Mouse (Mus musculus): ENCODE data around the gene Actbl2.
A peak's percentile ranks its signal among the peaks of the same experiment; 100 is the strongest.

Actbl2 gene

DNA sequence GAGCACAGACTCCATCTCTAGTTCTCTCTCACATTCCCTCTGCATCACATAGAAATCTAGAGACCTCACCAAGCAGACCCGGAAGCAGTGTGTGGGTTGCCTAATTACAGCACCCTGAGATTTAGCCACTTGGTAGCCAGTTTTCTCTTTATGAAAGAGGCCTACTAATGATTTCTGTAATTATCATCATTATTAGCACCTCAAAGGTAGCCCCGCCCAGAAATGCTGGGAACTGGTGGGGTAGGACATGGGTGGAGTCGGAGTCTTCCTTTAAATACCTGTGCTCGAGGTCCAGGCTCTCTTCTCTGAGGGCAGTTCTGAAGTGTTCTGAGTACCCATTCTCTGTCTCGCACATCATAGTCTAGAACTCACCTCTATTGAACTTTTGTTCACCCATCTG lies at the start of gene Actbl2:
Gene Actbl2 (plus strand): TSS at position 301 of the 400 bp plus-strand sequence.
- DNase-seq, result no peak

DNA sequence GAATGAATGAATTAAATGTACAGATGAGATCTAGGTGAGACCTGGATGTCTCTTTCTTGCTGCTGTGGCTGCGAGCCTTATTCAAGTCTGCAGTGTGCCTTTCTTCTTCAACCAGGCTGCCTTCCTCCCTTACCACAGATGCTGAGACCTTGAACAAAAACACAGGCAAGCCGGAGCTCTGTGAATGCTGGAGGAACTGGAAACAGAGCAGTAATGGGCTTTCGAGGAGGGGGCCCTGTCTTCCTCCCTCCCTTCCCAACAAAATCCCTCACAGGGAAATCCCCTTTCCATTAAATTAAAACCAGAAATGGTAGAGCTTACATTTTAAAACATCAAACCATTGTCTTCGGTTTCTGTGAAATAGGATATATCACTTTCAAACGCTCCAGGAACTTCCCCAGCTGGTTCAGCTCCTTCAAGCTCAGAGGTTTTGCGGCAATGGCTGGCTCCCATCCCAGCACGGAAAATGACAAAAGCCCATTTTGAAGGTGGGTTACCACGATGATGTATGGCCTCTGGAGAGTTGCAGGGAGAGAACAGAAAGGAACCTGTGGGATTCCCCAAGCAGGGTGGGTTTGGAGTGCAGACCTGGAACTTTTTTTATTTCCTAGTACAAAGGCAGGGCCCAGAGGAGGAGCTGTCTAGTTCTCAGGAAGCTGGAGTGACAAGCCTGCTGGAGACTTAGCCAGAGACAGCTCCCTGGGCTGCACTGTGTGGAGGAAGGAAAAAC lies 44.0 kb upstream of the Actbl2 start:
- DNase-seq, result no peak

DNA sequence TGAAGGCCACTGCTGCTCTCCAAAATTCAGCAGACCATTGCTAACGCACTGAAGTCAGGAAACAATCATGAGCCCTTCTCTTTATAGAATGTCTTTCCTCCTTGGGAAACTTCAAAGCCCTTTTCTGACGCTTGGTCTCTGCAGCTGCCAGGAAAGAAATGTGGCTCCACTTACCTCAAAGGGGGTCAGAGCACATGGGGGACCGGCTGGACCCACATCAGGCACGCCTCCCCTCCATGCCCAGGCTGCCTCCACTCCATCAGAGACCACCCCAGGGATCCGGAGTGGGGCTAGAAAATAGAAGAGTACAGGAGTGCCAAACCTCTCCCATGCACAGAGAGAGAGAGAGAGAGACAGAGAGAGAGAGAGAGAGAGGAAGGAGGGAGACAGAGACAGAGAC lies 26.0 kb upstream of the Actbl2 start:
- no peak for DNase-seq

DNA sequence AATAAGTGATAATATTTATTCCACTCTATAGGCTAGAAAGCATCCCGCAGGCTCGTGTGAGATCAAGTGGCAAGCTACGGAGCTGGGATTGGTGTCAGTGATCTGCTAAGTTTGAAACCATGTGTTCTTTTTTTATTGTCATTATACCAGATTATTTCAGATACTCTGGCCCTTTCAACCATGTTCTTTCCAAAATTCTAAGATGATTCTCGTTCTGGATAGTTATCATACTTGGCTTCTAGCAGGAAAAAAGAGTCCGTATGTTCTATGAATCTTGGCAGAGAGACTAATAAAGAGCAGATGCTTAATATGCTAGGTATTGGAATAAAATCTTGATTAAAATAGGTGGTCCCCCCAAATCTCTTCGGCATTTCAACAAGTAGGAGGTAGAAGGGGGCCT lies 25.3 kb upstream of the Actbl2 start:
- DNase-seq, result no peak

DNA sequence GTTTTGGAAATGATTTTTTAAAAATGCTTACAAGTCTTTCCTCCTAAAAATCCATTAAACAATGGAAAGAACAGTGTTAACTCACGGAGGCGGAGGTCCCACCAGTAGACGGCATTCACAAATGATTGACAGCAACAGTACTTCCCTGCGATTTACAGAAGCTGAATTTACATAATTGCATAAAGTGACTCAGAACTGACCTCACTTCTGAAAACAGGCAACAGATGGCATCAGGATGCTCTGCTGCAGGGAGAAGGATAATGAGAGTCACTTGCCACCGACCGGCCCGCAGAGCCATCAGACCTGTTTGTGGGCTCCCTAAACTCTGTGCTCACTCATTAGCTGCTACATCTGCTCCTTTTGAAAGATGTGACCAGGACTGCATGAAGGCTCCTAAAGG lies 22.4 kb upstream of the Actbl2 start:
- no peak for DNase-seq

DNA sequence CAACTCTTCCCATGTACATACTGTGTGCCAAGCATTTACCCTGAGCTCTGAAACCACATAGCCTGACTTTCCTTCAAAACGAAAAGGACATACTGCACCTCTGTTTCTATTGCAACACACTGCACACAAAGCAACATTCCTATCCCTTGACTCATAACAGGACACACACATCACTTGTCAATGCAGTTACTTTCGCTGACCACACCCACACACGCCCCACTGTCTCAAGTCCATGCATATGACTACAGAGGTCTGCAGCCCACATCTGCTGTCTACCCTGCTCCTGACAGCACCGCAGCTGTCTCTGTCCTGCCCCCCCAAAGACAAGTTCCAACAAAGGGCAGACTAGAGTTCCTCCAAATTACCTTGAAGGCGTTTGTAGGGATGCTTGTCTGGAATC lies 21.5 kb upstream of the Actbl2 start:
- DNase-seq, result no peak

DNA sequence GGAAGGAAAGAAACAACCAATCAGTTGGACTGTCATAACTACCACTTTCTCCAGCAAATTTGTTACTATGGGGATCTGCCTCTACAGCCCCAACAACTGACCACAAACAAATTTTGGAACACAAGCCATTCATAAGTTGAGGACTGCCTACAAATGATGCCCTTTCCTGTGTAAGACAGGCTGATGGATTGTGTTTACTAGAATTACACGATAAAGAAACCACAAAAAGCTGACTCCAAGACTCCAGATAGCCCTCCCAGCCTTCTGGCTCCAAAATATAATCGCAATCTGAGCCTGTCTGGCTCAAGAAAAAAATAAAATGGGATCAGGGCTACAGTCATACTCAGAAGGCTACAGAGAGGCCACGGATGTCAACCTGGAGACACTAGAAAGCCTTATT lies 20.2 kb upstream of the Actbl2 start:
- DNase-seq, result no peak

DNA sequence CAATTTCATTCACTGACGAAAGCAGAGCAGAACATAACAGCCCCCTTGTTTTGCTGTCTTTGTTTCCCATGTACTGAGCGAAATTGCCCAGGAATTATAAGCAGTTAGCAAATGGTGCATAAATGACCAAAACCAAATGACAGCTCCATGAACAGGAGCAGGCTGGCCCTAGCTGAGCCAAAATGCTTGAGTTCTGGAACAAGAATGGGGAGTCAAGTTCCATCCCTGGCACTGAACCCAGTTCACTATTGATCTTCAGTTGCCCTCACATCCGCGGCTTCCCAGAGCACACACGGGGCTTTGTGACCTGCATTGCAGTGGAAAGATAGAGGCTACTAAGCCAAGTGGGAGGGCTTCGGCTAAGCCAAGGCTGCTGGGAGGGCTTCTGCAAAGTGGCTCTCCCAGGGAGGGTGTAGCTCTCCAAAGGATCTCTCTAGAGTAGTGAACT lies 19.1 kb upstream of the Actbl2 start:
- DNase-seq, result peak; percentile 67

DNA sequence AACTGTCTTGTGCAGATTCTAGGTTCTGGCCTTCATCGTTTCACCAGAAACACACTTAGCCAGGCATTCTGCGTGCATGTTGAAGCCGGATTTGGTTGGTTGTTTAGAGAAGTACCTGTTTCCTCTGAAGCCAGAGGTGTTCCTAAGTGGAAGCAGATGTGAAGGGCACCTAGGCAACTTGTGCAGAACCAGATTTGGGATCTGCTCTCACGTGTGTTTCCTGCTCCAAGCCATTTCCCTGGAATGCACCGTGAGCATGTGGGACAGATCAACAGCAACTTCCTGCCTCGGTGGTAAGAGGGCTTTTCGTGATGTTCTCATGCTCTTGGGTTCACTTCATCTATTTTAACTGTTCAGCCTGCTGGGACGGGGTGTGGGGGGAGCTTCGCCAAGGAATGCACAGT lies 18.4 kb upstream of the Actbl2 start:
- no peak for DNase-seq

DNA sequence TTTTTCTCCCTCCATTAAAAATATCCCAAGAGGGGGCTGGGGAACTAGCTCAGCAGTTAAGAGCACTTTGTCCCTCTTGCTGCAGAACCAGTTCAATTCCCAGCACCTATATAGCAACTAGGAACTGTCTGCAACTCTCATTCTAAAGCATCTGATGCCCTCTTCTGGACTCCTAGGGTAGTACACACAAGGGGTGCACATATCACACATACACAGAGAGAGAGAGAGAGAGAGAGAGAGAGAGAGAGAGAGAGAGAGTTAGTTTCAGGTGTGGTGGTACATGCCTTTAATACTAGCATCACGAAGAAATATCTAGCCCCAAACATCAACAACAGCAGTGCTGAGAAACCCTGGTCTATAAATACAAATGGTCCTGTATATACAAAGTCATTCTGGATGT lies 17.5 kb upstream of the Actbl2 start:
- DNase-seq, result no peak

DNA sequence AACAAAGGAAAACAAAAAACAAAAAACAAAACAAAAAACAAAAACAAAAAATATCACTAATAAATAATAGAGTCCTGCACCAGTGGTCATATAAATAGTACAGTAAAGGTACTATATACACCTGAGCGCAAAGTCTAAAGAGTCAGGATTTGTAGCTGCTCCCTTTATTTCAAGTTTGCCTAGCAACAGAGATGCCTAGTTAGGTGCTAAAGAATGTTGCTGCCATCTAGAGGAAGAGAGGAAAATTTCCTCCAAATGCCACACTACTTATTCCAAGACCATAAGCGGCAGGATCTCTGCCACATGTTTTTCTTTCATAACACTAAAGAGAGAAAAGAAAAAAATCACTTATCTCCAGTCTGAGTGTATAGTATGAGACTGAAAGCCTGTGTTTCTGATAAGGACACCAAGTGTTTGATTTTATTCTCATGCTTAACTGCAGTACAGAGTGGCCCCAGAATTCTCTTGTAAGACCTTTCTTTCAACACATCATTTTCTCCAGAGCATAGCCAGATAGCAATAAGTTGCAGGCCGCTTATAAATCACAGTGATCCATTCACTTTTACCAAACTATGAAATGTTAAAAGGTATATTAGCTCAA lies 16.8 kb upstream of the Actbl2 start:
- no peak for DNase-seq

DNA sequence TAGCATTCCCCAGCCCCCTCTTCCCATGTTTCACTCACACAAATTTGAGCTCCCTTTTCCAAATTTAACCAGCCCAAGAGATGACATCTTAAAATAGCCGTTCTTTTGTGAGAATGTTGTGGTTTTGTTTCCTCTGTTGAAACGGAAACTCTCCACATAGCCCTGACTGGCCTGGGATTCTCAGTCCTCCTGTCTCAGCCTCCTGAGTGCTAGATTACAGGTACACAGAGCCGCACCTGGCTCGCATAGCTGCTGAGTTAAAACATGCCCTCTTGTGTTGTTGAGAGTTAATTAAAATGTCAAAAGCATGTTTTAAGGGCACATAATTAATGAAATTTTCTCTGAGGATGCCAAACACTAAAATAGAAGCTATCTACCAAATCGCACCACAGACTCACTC lies 3.7 kb upstream of the Actbl2 start:
- DNase-seq, result no peak

DNA sequence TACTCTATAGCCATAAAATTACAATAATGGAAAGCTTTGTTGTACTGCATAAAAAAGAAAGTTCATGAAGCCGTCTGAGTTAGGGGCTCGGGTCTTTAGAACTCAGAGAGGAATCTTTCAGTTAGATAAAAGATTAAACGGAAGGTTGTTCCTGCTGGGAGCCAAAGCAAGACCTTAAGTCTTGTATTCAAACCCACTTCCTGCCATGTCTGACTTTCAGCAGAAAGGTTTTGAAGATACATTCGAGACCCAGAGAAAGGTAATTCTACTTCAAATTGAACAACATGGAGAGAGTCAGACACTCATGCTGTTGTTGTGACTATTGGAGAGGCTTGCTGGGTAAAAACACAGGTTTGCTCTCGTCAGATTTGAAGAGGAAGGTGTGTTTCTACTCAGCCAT lies 3.0 kb upstream of the Actbl2 start:
- no peak for DNase-seq

DNA sequence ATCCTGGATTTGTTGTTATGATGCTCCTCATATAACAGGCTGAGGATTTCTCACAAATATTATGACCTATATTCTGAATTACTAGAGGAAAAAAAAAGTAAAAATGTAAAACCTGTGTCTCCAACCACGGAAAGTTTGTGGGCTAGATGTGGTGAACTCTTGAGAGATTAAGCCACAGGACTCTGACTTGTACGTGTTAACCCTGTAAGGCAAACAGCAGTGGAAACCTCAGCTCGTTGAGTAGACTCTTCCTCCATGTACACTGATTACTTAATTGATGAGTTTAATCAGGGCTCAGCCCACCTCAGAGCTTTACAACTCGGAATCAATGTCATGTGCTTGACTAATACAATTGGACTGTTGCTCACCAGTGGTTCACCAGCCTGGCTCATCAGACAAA lies 3.2 kb downstream of the Actbl2 start:
- no peak for DNase-seq

DNA sequence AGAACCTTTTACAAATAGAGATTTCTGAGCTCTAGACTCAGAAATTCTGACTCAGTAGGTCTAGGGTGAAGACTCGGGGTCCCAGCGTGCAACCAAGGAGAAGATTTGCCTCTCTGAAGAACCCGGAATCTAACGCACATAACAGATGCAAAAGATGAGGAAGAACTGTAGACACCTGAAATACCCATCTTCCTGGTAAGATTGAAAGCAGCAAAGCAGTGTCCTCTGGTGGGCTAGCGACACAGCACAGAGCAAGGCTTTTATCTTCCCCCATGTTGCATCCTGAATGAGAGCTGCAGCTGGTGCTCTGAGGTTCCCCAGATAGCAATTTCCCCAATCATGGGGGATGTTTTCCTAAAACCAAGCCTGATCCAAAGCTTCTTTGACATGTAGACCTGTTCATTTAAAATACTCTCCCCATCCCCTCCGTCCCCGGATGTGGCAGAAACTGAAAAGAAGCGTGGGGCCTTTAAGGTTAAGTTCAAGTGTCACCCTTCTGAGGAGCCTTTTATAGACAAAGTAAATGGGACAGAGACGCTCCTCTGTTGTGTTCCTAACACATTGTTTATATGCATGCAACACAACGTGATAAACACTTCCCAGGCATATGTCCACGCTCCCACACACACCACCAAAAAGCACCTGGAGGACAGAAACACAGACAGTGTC lies 3.7 kb downstream of the Actbl2 start:
- DNase-seq, result no peak

DNA sequence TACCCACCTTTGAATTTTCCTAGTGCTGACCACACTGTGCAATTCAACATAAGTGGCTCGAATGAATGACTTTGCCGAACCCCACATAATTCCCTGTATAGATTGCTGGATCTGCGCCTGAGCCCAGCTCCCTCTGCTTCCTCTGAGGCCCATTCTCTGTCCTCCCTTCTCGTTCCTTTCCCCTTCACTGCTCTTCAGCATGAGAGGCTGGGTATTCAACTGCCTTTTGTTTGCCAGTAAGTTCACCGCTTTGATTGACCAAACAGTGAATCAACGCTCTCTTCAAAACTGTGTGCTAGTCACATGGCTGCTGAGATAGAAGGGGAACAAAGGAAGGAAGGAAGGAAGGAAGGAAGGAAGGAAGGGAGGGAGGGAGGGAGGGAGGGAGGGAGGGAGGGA lies 4.3 kb downstream of the Actbl2 start:
- no peak for DNase-seq

DNA sequence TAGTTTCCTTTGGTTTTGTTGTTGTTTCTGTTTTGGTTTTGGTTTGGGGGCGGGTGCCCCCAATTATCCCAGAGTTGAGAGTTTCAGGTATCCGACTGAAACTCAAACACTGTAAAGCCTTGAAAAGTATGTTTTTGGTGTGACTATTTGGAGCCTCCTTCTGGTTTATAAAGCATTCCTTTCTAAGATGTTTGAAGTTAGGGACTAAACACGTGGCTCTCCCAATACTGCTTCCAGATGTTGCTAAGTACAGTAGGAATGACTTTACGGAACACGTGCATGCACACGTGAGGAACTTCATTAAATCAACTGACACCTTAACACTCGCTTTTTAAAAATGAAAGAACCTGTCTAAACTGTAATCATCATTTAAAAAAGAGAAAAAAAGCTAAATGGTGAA lies 4.9 kb downstream of the Actbl2 start:
- no peak for DNase-seq

DNA sequence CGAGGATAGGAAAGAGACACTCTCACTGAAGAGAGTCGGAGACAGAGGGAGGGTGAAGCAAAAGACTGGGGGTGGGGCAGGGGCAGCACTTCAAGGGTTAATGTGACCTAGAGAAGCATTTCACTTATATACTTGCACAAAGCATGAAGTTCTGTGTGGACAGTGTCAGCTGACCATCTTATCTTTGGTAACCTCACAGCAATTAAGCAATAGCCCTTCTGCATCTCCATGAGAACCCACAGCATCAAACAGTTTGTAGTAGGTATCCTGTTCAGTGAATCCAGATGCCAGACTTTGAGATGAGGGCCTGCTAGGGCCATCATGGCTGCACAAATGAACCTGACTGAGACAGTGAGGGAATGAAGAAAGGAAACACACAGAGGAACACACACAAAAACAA lies 8.4 kb downstream of the Actbl2 start:
- no peak for DNase-seq

DNA sequence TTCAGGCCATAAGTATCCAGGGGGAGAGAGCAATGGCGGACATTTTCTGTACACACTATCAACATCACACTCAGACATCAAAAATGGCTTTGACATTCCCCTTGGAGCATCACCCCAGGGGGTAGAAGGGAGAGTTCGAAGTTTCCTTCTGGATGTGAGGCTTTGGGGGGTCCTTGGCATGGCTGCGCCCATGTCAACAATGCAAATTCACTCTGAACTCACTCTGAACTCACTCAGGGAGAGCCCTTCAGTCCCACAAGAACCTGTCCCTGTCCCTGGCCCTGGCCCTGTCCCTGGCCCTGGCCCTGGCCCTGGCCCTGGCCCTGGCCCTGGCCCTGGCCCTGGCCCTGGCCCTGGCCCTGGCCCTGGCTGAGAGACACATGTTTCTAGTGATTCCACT lies 8.9 kb downstream of the Actbl2 start:
- DNase-seq, result no peak

DNA sequence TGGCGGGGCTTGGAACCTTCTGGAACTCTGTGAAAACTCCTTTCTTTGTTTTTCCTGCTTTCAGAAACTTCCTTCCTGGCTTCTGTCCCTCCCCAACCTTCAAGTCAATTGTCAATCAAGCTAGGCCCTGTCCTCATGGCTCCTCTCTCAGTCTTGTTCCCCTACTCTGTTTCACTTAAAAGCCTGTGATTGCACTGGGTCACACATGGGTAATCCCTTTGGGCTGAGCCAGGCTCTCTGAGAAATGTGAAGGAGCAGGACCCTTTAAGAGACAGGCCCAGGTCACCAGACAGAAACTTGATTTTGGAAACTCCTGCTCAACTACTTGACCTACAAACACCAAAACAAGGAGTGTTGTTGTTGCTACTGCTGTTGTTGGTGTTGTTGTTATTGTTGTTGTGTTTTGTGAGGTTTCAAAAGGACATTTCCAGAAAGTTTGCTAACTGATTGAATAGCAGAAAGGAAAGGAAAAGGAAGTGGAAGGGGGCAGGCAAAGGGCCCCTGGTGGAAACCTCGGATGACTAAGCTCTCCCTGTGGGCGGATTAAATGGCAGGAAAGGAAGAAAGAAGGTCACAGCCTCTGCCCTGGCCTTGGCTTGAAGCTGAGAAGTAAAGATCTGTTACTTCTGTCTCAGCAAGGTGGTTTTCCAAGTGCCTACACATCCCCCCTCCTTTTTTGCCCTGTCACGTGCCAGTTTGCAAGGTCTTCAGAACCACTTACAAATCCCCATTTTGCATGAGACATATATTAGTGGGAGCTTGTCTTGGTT lies 10.6 kb downstream of the Actbl2 start:
- DNase-seq, result no peak

DNA sequence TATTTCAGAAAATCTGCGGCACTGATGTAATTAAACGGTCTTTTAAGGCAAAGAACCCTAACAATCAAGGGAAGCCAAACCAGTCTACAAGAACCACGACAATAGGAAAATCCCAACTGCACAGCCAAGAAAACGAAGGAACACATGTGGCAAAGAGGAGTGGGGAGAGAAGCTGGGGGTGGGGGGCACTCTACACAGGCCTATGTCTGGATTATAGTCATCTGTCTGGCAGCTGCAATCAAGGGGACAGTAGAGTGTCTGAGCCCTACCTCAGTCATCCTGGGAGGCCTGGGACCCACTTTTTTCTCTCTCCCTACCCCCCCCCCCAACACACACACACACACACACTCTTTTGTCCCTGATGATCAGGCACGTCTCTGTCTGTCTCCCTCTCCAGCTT lies 12.0 kb downstream of the Actbl2 start:
- DNase-seq, result no peak

DNA sequence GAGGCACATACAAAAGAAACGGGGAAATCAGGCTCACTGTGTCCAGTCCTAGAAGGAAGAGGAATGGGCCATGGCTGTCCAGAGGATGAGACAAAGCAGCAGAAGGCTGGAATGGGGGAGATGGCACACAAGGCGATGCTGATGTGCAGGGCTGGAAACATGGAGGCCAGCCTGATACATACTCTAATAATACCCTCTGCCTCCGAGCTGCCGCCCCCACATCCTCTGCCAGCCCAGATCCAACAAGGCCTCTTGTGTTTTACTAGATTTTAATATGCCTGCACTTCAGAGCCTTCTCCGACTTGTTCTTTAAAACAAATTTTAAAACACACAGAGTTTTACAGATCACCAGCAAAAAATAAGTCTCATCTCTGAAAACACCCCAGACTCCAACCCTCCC lies 14.2 kb downstream of the Actbl2 start:
- DNase-seq, result no peak

DNA sequence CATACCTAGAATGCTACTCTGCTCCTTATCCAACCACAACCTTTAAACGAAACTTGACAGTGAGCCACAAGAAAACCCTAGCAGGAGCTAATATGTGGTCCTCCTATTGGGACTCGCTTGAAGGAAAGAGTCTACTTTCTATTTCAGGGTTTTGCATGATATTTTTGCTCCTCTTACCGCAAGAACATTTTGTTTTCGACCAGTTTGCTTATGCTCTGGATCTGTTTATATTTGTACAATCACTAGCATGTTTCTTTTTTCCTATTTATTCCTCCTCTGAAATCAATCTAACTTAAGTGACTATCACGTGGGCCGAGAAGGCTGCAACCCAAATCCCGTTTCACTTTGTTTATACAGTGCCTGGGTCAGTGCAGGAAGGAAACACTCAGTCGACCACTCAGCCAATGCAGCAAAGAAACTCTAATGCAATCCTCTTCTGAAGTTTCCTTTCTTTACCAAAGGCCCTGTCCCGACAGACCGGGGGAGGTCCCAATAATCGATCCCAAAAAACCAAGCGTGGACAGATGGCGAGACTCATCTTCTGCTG lies 15.0 kb downstream of the Actbl2 start:
- no peak for DNase-seq

Measured in layer of hippocampus, adult 9-11 months (tissue).